Comparison of ENCODE assay signal across 8 mouse cellular contexts in genomic region chr1:74662253-74662865, GRCm38 (mm10). TPM values are rescaled to one million over a fixed set of nuclear protein-coding genes. Genes with fewer than 3 reads are reported as not detected.
DNase-seq lines count a peak whose midpoint lies in the region; ATAC-seq lines count a peak whose summit lies in the region.

No protein-coding gene starts in this region.

- H3K36me3 ChIP-seq in heart, embryonic 10.5 days: peaks cover under 1% of the 10 kb centered on the region; the same call in 1 of the 2 replicates
- 0 out of 2 replicates have a peak, but pooled peaks cover 5% of the 10 kb centered on the region for H3K36me3 ChIP-seq in embryonic facial prominence, embryonic 14.5 days (ENCODE audit: control insufficient read depth, insufficient read depth, low read length)
- no peaks in the 10 kb centered on the region for H3K36me3 ChIP-seq in limb, embryonic 11.5 days (ENCODE audit: control insufficient read depth, insufficient read depth, low read length)
- H3K36me3 ChIP-seq in stomach, embryonic 15.5 days: no peaks in the 10 kb centered on the region

- H3K4me1 ChIP-seq in heart, embryonic 10.5 days: peaks cover 29% of the 10 kb centered on the region
- no peaks in the 10 kb centered on the region for H3K4me1 ChIP-seq in embryonic facial prominence, embryonic 14.5 days (ENCODE audit: control insufficient read depth, insufficient read depth, low read length)
- no peaks in the 10 kb centered on the region for H3K4me1 ChIP-seq in limb, embryonic 11.5 days (ENCODE audit: control insufficient read depth, insufficient read depth, low read length)
- H3K4me1 ChIP-seq in stomach, embryonic 15.5 days: 0 out of 2 replicates have a peak, but pooled peaks cover 4% of the 10 kb centered on the region

- intact Hi-C loops in heart, postnatal 14 days (cut with DNase I): no loop called here
- intact Hi-C loops in left cerebral cortex, postnatal 14 days (cut with DNase I): no loop called here

- peak overlapping the region; percentile 86 for H3K9ac ChIP-seq in embryonic facial prominence, embryonic 14.5 days (ENCODE audit: low read depth, low read length)
- H3K9ac ChIP-seq in limb, embryonic 11.5 days (ENCODE audit: low read length): peak overlapping the region; percentile 73
- peak overlapping the region; percentile 80; the same call in 1 of the 2 replicates for H3K9ac ChIP-seq in stomach, embryonic 15.5 days

- no peak for DNase-seq in heart, embryonic 10.5 days (ENCODE audit: low spot score)
- no peak for DNase-seq in heart, postnatal 14 days
- DNase-seq in CD4-positive helper T cell, adult 2 months (ENCODE audit: low read depth, low spot score): peak; percentile 7
- peak; percentile 11 for DNase-seq in embryonic facial prominence, embryonic 14.5 days (ENCODE audit: low spot score)
- DNase-seq in limb, embryonic 11.5 days (ENCODE audit: low spot score): no peak
- DNase-seq in left cerebral cortex, postnatal 14 days (ENCODE audit: low spot score in 2 of 2): no peak
- no peak for DNase-seq in ovary, postnatal 10 days (ENCODE audit: low spot score)

- no peaks in the 10 kb centered on the region for H3K27me3 ChIP-seq in heart, embryonic 10.5 days (ENCODE audit: insufficient read depth, poor library complexity, severe bottlenecking)
- H3K27me3 ChIP-seq in embryonic facial prominence, embryonic 14.5 days (replicated peaks; ENCODE audit: control insufficient read depth, insufficient read depth, low read length): no peaks in the 10 kb centered on the region
- no peaks in the 10 kb centered on the region for H3K27me3 ChIP-seq in limb, embryonic 11.5 days (ENCODE audit: control insufficient read depth, insufficient read depth, low read length)
- H3K27me3 ChIP-seq in stomach, embryonic 15.5 days (replicated peaks): no peaks in the 10 kb centered on the region

- peak overlapping the region; percentile 88 for H3K4me3 ChIP-seq in heart, embryonic 10.5 days
- peak overlapping the region; percentile 88 for H3K4me3 ChIP-seq in embryonic facial prominence, embryonic 14.5 days (ENCODE audit: low read depth, low read length)
- peak overlapping the region; percentile 57 for H3K4me3 ChIP-seq in limb, embryonic 11.5 days (ENCODE audit: low read depth, low read length)
- H3K4me3 ChIP-seq in stomach, embryonic 15.5 days (replicated peaks): peak overlapping the region; percentile 91

- 5% methylated on average over 13 of the region's 13 CpGs for WGBS in heart, embryonic 10.5 days
- 2% methylated on average over 13 of the region's 13 CpGs for WGBS in embryonic facial prominence, embryonic 14.5 days
- 5% methylated on average over 13 of the region's 13 CpGs for WGBS in limb, embryonic 11.5 days
- 2% methylated on average over 13 of the region's 13 CpGs for WGBS in stomach, embryonic 15.5 days

- peak overlapping the region; percentile 64 for H3K4me2 ChIP-seq in embryonic facial prominence, embryonic 14.5 days (ENCODE audit: low read depth, low read length)
- H3K4me2 ChIP-seq in limb, embryonic 11.5 days (ENCODE audit: low read depth, severe bottlenecking): peak overlapping the region; percentile 44
- H3K4me2 ChIP-seq in stomach, embryonic 15.5 days: peak overlapping the region; percentile 60

- no peaks in the 10 kb centered on the region for H3K9me3 ChIP-seq in heart, embryonic 10.5 days
- H3K9me3 ChIP-seq in embryonic facial prominence, embryonic 14.5 days (ENCODE audit: control insufficient read depth, low read length): no peaks in the 10 kb centered on the region
- no peaks in the 10 kb centered on the region for H3K9me3 ChIP-seq in limb, embryonic 11.5 days (ENCODE audit: control insufficient read depth, low read length)
- no peaks in the 10 kb centered on the region for H3K9me3 ChIP-seq in stomach, embryonic 15.5 days

- no peak for ATAC-seq in embryonic facial prominence, embryonic 14.5 days (ENCODE audit: low read depth)
- ATAC-seq in limb, embryonic 11.5 days (ENCODE audit: insufficient number of reproducible peaks, low FRiP score, low TSS enrichment, low read depth): 0 out of 2 replicates have a peak, but pooled peaks have one; percentile 29
- no peak for ATAC-seq in stomach, embryonic 15.5 days (ENCODE audit: insufficient read depth, low FRiP score, low read depth)

- peak overlapping the region; percentile 94 for H3K27ac ChIP-seq in heart, embryonic 10.5 days
- H3K27ac ChIP-seq in embryonic facial prominence, embryonic 14.5 days (replicated peaks; ENCODE audit: low read depth, low read length): peak overlapping the region; percentile 85
- peak overlapping the region; percentile 23 for H3K27ac ChIP-seq in limb, embryonic 11.5 days (replicated peaks; ENCODE audit: low read depth, low read length)
- H3K27ac ChIP-seq in stomach, embryonic 15.5 days: peak overlapping the region; percentile 88

RNA-seq across cellular contexts. Expression of gene Ttll4, which starts 0.8 kb away (rescaled TPM):
- polyA plus RNA-seq in heart, embryonic 10.5 days (2016; fragmentation: Nextera tagmentation; extraction: Ambion mirVana): 27.8 and 28.9 TPM in 2 replicates
- 10 to 100 TPM; 13.8 to 14.7 TPM for total RNA-seq in heart, postnatal 14 days (2021)
- polyA plus RNA-seq in embryonic facial prominence, embryonic 14.5 days (2014; fragmentation: Nextera tagmentation; extraction: Ambion mirVana): 18.2 and 20.1 TPM in 2 replicates
- polyA plus RNA-seq in limb, embryonic 11.5 days (2014; fragmentation: Nextera tagmentation; extraction: Ambion mirVana): 42.4 and 51.5 TPM in 2 replicates
- 9.1 and 9.4 TPM in 2 replicates for polyA plus RNA-seq in stomach, embryonic 15.5 days (2015; fragmentation: Nextera tagmentation; extraction: Ambion mirVana)
- total RNA-seq in left cerebral cortex, postnatal 14 days (2021): 10 to 100 TPM; 21.2 to 24.9 TPM

RNA-seq across cellular contexts. Expression of gene Cyp27a1, which starts 51.0 kb away (rescaled TPM):
- polyA plus RNA-seq in heart, embryonic 10.5 days (2016; fragmentation: Nextera tagmentation; extraction: Ambion mirVana): 11.4 and 17.5 TPM in 2 replicates
- 10 to 100 TPM; 10.4 to 17.1 TPM for total RNA-seq in heart, postnatal 14 days (2021)
- 9.0 and 9.7 TPM in 2 replicates for polyA plus RNA-seq in embryonic facial prominence, embryonic 14.5 days (2014; fragmentation: Nextera tagmentation; extraction: Ambion mirVana)
- polyA plus RNA-seq in limb, embryonic 11.5 days (2014; fragmentation: Nextera tagmentation; extraction: Ambion mirVana): 16.0 and 19.8 TPM in 2 replicates
- polyA plus RNA-seq in stomach, embryonic 15.5 days (2015; fragmentation: Nextera tagmentation; extraction: Ambion mirVana): 6.1 and 7.9 TPM in 2 replicates
- total RNA-seq in left cerebral cortex, postnatal 14 days (2021): 1 to 10 TPM; 1.5 to 2.8 TPM

Comparison
In these comparisons a context has a peak if more than half of its experiments do, and no peak if none do; other contexts are left out.
1. DNase-seq: peak in CD4-positive helper T cell, adult 2 months (single experiment) and embryonic facial prominence, embryonic 14.5 days (single experiment); none in heart, embryonic 10.5 days (single experiment), heart, postnatal 14 days (0 of 2), limb, embryonic 11.5 days (single experiment), left cerebral cortex, postnatal 14 days (0 of 2) and ovary, postnatal 10 days (single experiment).
2. H3K27ac ChIP-seq: peak in every context shown above with its lines; median percentile 94 in heart, embryonic 10.5 days; 88 in stomach, embryonic 15.5 days; 85 in embryonic facial prominence, embryonic 14.5 days; 23 in limb, embryonic 11.5 days.
3. Peak in every context shown above with its lines, with median percentiles within 50 percentile points of each other: H3K4me3 ChIP-seq, H3K4me2 ChIP-seq and H3K9ac ChIP-seq.